Mouse (Mus musculus) kidney, postnatal 0 days (tissue): ENCODE measurements around the gene Zfp36l1. TPM values are rescaled to one million over a fixed set of nuclear protein-coding genes. Genes with fewer than 3 reads are reported as not detected.

Experiments
- ATAC-seq: fragments of 200-750 bp; cut with Nextera tagmentation; replicated peaks from 2 replicates; pipeline ENCODE4 v1.8.0; 2017; ENCODE audit warnings: low read depth, moderate number of reproducible peaks, moderate TSS enrichment, moderate library complexity; ENCODE audit not compliant: low FRiP score
- DNase-seq: peaks from one replicate; pipeline ENCODE4 v3.0.0-alpha.2; 2016; ENCODE audit warnings: low spot score
- H3K27ac ChIP-seq: fragments of 300-500 bp; sonication (generic); 2 replicates; pipeline ENCODE4 v1.5.1; 2014; ENCODE audit warnings: mild to moderate bottlenecking
- H3K27me3 ChIP-seq: fragments of 300-500 bp; sonication (generic); 2 replicates; pipeline ENCODE4 v1.6.1; 2014; ENCODE audit warnings: low read length, mixed read lengths; ENCODE audit not compliant: insufficient read depth
- H3K36me3 ChIP-seq: fragments of 300-500 bp; sonication (generic); 2 replicates; pipeline ENCODE4 v1.6.1; 2014; ENCODE audit warnings: low read length, mixed read lengths; ENCODE audit not compliant: insufficient read depth
- H3K4me1 ChIP-seq: fragments of 300-500 bp; sonication (generic); replicated peaks from 2 replicates; pipeline ENCODE4 v1.6.1; 2014; ENCODE audit warnings: antibody characterized with exemption, low read length, mixed read lengths; ENCODE audit not compliant: insufficient read depth
- H3K4me2 ChIP-seq: fragments of 300-500 bp; sonication (generic); 2 replicates; pipeline ENCODE4 v1.6.1; 2014; ENCODE audit warnings: mild to moderate bottlenecking, low read length, moderate library complexity, mixed read lengths
- H3K4me3 ChIP-seq: fragments of 300-500 bp; sonication (generic); replicated peaks from 2 replicates; pipeline ENCODE4 v1.5.1; 2014; ENCODE audit warnings: low read depth, low read length
- H3K9ac ChIP-seq: fragments of 300-500 bp; sonication (generic); 2 replicates; pipeline ENCODE4 v1.6.1; 2014; ENCODE audit warnings: low read depth, low read length
- H3K9me3 ChIP-seq: fragments of 300-500 bp; sonication (generic); replicated peaks from 2 replicates; pipeline ENCODE4 v1.6.1; 2016; ENCODE audit warnings: low read length, inconsistent platforms, mixed read lengths
- CTCF ChIP-seq: IDR thresholded peaks from 2 replicates; pipeline ENCODE4 v1.5.1; 2016; ENCODE audit warnings: antibody characterized with exemption, low read depth, mild to moderate bottlenecking, moderate library complexity
- WGBS: fragments of 180-500 bp; shearing (Covaris S2); extraction: QIAGEN DNeasy Blood & Tissue Kit; methylation state at CpG from one replicate; pipeline ENCODE4 v1.1.7; 2014; 5-methylcytosine and 5-hydroxymethylcytosine counted together
- polyA plus RNA-seq: library from polyadenylated mRNA; unstranded; fragments of >200 nt; fragmentation: Nextera tagmentation; extraction: Ambion mirVana; gene quantifications from 2 replicates; pipeline ENCODE4 v1.2.1, GENCODE M21; 2015

The Zfp36l1 gene
- polyA plus RNA-seq, 1 experiment from 2014 or later = 160 TPM

GRCm38 (mm10) chr12:80125316-80125715, 12.5 kb upstream of the Zfp36l1 start:
- no peak overlapping the region for H3K4me2 ChIP-seq
- no peak for ATAC-seq
- WGBS = 82% methylated on average over 5 of the region's 5 CpGs
- no peak overlapping the region for H3K27ac ChIP-seq
- H3K4me3 ChIP-seq = no peak overlapping the region
- no peaks in the 10 kb centered on the region; the same call in 1 of the 2 replicates for H3K9me3 ChIP-seq
- no peak for DNase-seq
- TF ChIP-seq CTCF = no peak
- H3K27me3 ChIP-seq = no peaks in the 10 kb centered on the region
- H3K4me1 ChIP-seq = peaks cover 33% of the 10 kb centered on the region
- no peak overlapping the region for H3K9ac ChIP-seq
- peaks cover 7% of the 10 kb centered on the region; the same call in 1 of the 2 replicates for H3K36me3 ChIP-seq

- Histone ChIP-seq H3K27ac (no peak overlapping the region), H3K9me3 (no peaks in the 10 kb centered on the region; the same call in 1 of the 2 replicates), H3K36me3 (peaks cover 7% of the 10 kb centered on the region), H3K27me3 (no peaks in the 10 kb centered on the region), H3K9ac (no peak overlapping the region), H3K4me1 (peaks cover 27% of the 10 kb centered on the region), H3K4me3 (no peak overlapping the region), H3K4me2 (no peak overlapping the region)
- TF ChIP-seq CTCF = no peak
- 57% methylated on average over 3 of the region's 3 CpGs for WGBS
- DNase-seq (no peak), ATAC-seq (no peak)
Measured at GRCm38 (mm10) chr12:80124756-80125155, 11.9 kb upstream of the Zfp36l1 start.

- Histone ChIP-seq H3K9me3 (no peaks in the 10 kb centered on the region; the same call in 1 of the 2 replicates), H3K27ac (0 out of 2 replicates have a peak overlapping the region, but pooled peaks have one; percentile 77), H3K9ac (no peak overlapping the region), H3K4me1 (peaks cover 23% of the 10 kb centered on the region), H3K27me3 (no peaks in the 10 kb centered on the region), H3K4me2 (no peak overlapping the region), H3K36me3 (peaks cover 7% of the 10 kb centered on the region), H3K4me3 (no peak overlapping the region)
- 0 out of 2 replicates have a peak, but pooled peaks have one; percentile 10 for ATAC-seq
- WGBS = 49% methylated on average over 3 of the region's 3 CpGs
- no peak for TF ChIP-seq CTCF
- no peak for DNase-seq
Measured at GRCm38 (mm10) chr12:80124211-80124610, 11.4 kb upstream of the Zfp36l1 start.

GRCm38 (mm10) chr12:80123227-80123803, 10.5 kb upstream of the Zfp36l1 start:
- no peak overlapping the region for H3K9ac ChIP-seq
- peaks cover 23% of the 10 kb centered on the region for H3K4me1 ChIP-seq
- H3K27me3 ChIP-seq = no peaks in the 10 kb centered on the region
- no peak overlapping the region for H3K4me3 ChIP-seq
- TF ChIP-seq CTCF = no peak
- H3K4me2 ChIP-seq = no peak overlapping the region
- ATAC-seq (peak; percentile 86), DNase-seq (peak; percentile 89)
- H3K36me3 ChIP-seq = peaks cover 7% of the 10 kb centered on the region
- no peaks in the 10 kb centered on the region; the same call in 1 of the 2 replicates for H3K9me3 ChIP-seq
- WGBS = 20% methylated on average over 4 of the region's 4 CpGs
- H3K27ac ChIP-seq = peak overlapping the region; percentile 77

GRCm38 (mm10) chr12:80121438-80121837, 8.6 kb upstream of the Zfp36l1 start:
- DNase-seq (no peak), ATAC-seq (no peak)
- Histone ChIP-seq H3K4me1 (peaks cover 23% of the 10 kb centered on the region), H3K36me3 (peaks cover 7% of the 10 kb centered on the region), H3K9ac (no peak overlapping the region), H3K9me3 (no peaks in the 10 kb centered on the region; the same call in 1 of the 2 replicates), H3K4me2 (no peak overlapping the region), H3K27me3 (no peaks in the 10 kb centered on the region), H3K4me3 (no peak overlapping the region), H3K27ac (no peak overlapping the region)
- no peak for TF ChIP-seq CTCF
- WGBS = 80% methylated on average over 1 of the region's 1 CpGs

GRCm38 (mm10) chr12:80118588-80118987, 5.8 kb upstream of the Zfp36l1 start:
- peak overlapping the region; percentile 37; the same call in 1 of the 2 replicates for H3K27ac ChIP-seq
- ATAC-seq (no peak), DNase-seq (peak; percentile 64)
- no peak overlapping the region for H3K4me3 ChIP-seq
- H3K4me2 ChIP-seq = no peak overlapping the region
- H3K9ac ChIP-seq = no peak overlapping the region
- no peak for TF ChIP-seq CTCF
- WGBS = 32% methylated on average over 1 of the region's 1 CpGs
- peaks cover 7% of the 10 kb centered on the region for H3K36me3 ChIP-seq
- H3K9me3 ChIP-seq = no peaks in the 10 kb centered on the region; the same call in 1 of the 2 replicates
- no peaks in the 10 kb centered on the region for H3K27me3 ChIP-seq
- H3K4me1 ChIP-seq = peaks cover 18% of the 10 kb centered on the region
